Mouse (Mus musculus) ES-Bruce4 (cell line): Measurements from ENCODE around the gene Chrdl2. TPM values are rescaled to one million over a fixed set of nuclear protein-coding genes. Genes with fewer than 3 reads are reported as not detected.

Source experiments
- H3K27ac ChIP-seq: 2 replicates; pipeline ENCODE4 v1.5.1; 2012; ENCODE audit warnings: low read length, inconsistent platforms; ENCODE audit not compliant: insufficient read depth
- H3K27me3 ChIP-seq: 2 replicates; pipeline ENCODE4 v1.6.1; 2012; ENCODE audit warnings: mild to moderate bottlenecking, low read length, inconsistent platforms; ENCODE audit not compliant: control insufficient read depth, poor library complexity, insufficient read depth, severe bottlenecking
- H3K36me3 ChIP-seq: 2 replicates; pipeline ENCODE4 v1.6.1; 2012; ENCODE audit warnings: inconsistent platforms, mild to moderate bottlenecking, low read length, moderate library complexity; ENCODE audit not compliant: control insufficient read depth, poor library complexity, insufficient read depth, severe bottlenecking
- H3K4me1 ChIP-seq: one replicate; pipeline ENCODE4 v1.8.1; 2011; ENCODE audit warnings: low read length; ENCODE audit not compliant: control insufficient read depth, insufficient read depth
- H3K4me3 ChIP-seq: 2 replicates; pipeline ENCODE4 v1.5.1; 2011; ENCODE audit warnings: low read depth, mild to moderate bottlenecking, low read length
- H3K9ac ChIP-seq: 2 replicates; pipeline ENCODE4 v1.6.1; 2012; ENCODE audit warnings: low read depth, mild to moderate bottlenecking, inconsistent platforms; ENCODE audit not compliant: poor library complexity, severe bottlenecking
- H3K9me3 ChIP-seq: replicated peaks from 2 replicates; pipeline ENCODE4 v1.6.1; 2012; ENCODE audit warnings: mild to moderate bottlenecking, low read length, inconsistent platforms; ENCODE audit not compliant: control insufficient read depth, poor library complexity, insufficient read depth, severe bottlenecking
- CTCF ChIP-seq: IDR thresholded peaks from one replicate; pipeline ENCODE4 v1.8.1; 2011; ENCODE audit warnings: low read depth, low read length
- EP300 ChIP-seq: IDR thresholded peaks from 2 replicates; pipeline ENCODE4 v1.6.1; 2011; ENCODE audit warnings: low read depth, low read length; ENCODE audit not compliant: insufficient read depth
- POLR2A ChIP-seq: IDR thresholded peaks from one replicate; pipeline ENCODE4 v1.8.1; 2011; ENCODE audit warnings: low read length; ENCODE audit not compliant: insufficient read depth
- polyA plus RNA-seq: library from polyadenylated mRNA; stranded (reverse); fragments of >200 nt; gene quantifications from 2 replicates; pipeline ENCODE4 v1.2.4, GENCODE M21; 2011; ENCODE audit warnings: low read depth; ENCODE audit not compliant: missing spikeins, insufficient read depth, insufficient read length

Gene Chrdl2
- polyA plus RNA-seq, 1 experiment: not detected

GRCm38 (mm10) chr7:99974208-99974970 is 31.6 kb upstream of the Chrdl2 start:
- Histone ChIP-seq H3K4me3 (no peak overlapping the region), H3K27me3 (no peaks in the 10 kb centered on the region), H3K36me3 (peaks cover 2% of the 10 kb centered on the region; the same call in 1 of the 2 replicates), H3K9me3 (peaks cover 4% of the 10 kb centered on the region), H3K27ac (no peak overlapping the region), H3K9ac (no peak overlapping the region), H3K4me1 (no peaks in the 10 kb centered on the region)
- TF ChIP-seq CTCF: no peak
- TF ChIP-seq POLR2A: no peak
- TF ChIP-seq EP300: no peak

- peaks cover 2% of the 10 kb centered on the region; the same call in 1 of the 2 replicates for H3K36me3 ChIP-seq
- H3K4me3 ChIP-seq: no peak overlapping the region
- H3K4me1 ChIP-seq: no peaks in the 10 kb centered on the region
- no peak overlapping the region for H3K27ac ChIP-seq
- H3K9ac ChIP-seq: no peak overlapping the region
- no peak for TF ChIP-seq EP300
- TF ChIP-seq CTCF: no peak
- no peak for TF ChIP-seq POLR2A
- no peaks in the 10 kb centered on the region for H3K27me3 ChIP-seq
- H3K9me3 ChIP-seq: peaks cover 4% of the 10 kb centered on the region
Measured at GRCm38 (mm10) chr7:99975819-99976575, 30.0 kb upstream of the Chrdl2 start.

- Histone ChIP-seq H3K36me3 (peaks cover 2% of the 10 kb centered on the region; the same call in 1 of the 2 replicates), H3K9me3 (peaks cover 4% of the 10 kb centered on the region), H3K27me3 (no peaks in the 10 kb centered on the region), H3K4me1 (no peaks in the 10 kb centered on the region), H3K9ac (no peak overlapping the region), H3K4me3 (no peak overlapping the region), H3K27ac (no peak overlapping the region)
- TF ChIP-seq EP300: no peak
- no peak for TF ChIP-seq POLR2A
- no peak for TF ChIP-seq CTCF
Measured at GRCm38 (mm10) chr7:99978041-99978440, 27.9 kb upstream of the Chrdl2 start.

- Histone ChIP-seq H3K27ac (peak overlapping the region; percentile 82), H3K9ac (peak overlapping the region; percentile 99), H3K27me3 (no peaks in the 10 kb centered on the region), H3K4me1 (no peaks in the 10 kb centered on the region), H3K9me3 (peaks cover 4% of the 10 kb centered on the region), H3K4me3 (peak overlapping the region; percentile 99), H3K36me3 (peaks cover 2% of the 10 kb centered on the region; the same call in 1 of the 2 replicates)
- no peak for TF ChIP-seq POLR2A
- no peak for TF ChIP-seq EP300
- TF ChIP-seq CTCF: no peak
Measured at GRCm38 (mm10) chr7:99979081-99979480, 26.9 kb upstream of the Chrdl2 start.

GRCm38 (mm10) chr7:99979546-99980131 is 26.3 kb upstream of the Chrdl2 start:
- Histone ChIP-seq H3K9me3 (peaks cover 4% of the 10 kb centered on the region), H3K9ac (peak overlapping the region; percentile 99), H3K27me3 (no peaks in the 10 kb centered on the region), H3K27ac (peak overlapping the region; percentile 81), H3K4me3 (peak overlapping the region; percentile 99), H3K4me1 (no peaks in the 10 kb centered on the region), H3K36me3 (no peaks in the 10 kb centered on the region)
- TF ChIP-seq POLR2A (no peak), EP300 (no peak), CTCF (no peak)
